Mouse (Mus musculus) forebrain, embryonic 14.5 days (tissue): ENCODE measurements around the gene Fam83e. TPM values are rescaled to one million over a fixed set of nuclear protein-coding genes. Genes with fewer than 3 reads are reported as not detected.

ENCODE experiments used
- ATAC-seq: fragments of 200-750 bp; cut with Nextera tagmentation; 2 replicates; pipeline ENCODE4 v1.8.0; 2017; ENCODE audit warnings: mild to moderate bottlenecking, moderate library complexity
- DNase-seq: peaks from one replicate; pipeline ENCODE4 v3.0.0-alpha.2; 2015; ENCODE audit warnings: low spot score
- H3K27ac ChIP-seq: fragments of 300-500 bp; sonication (generic); 2 replicates; pipeline ENCODE4 v1.5.1; 2014; ENCODE audit warnings: low read depth, mild to moderate bottlenecking, control low read depth, low read length, moderate library complexity
- H3K27me3 ChIP-seq: fragments of 300-500 bp; sonication (generic); replicated peaks from 2 replicates; pipeline ENCODE4 v1.6.1; 2014; ENCODE audit warnings: low read length, control low read depth, mixed read lengths; ENCODE audit not compliant: control insufficient read depth, insufficient read depth
- H3K36me3 ChIP-seq: fragments of 300-500 bp; sonication (generic); 2 replicates; pipeline ENCODE4 v1.6.1; 2014; ENCODE audit warnings: low read length, control low read depth; ENCODE audit not compliant: control insufficient read depth, insufficient read depth
- H3K4me1 ChIP-seq: fragments of 300-500 bp; sonication (generic); 2 replicates; pipeline ENCODE4 v1.6.1; 2014; ENCODE audit warnings: antibody characterized with exemption, low read length, control low read depth; ENCODE audit not compliant: control insufficient read depth, insufficient read depth
- H3K4me2 ChIP-seq: fragments of 300-500 bp; sonication (generic); 2 replicates; pipeline ENCODE4 v1.6.1; 2014; ENCODE audit warnings: mild to moderate bottlenecking, control low read depth, low read length
- H3K4me3 ChIP-seq: fragments of 300-500 bp; sonication (generic); 2 replicates; pipeline ENCODE4 v1.5.1; 2014; ENCODE audit warnings: low read depth, low read length, control low read depth
- H3K9ac ChIP-seq: fragments of 300-500 bp; sonication (generic); 2 replicates; pipeline ENCODE4 v1.6.1; 2014; ENCODE audit warnings: mild to moderate bottlenecking, low read length, control low read depth, moderate library complexity
- H3K9me3 ChIP-seq: fragments of 300-500 bp; sonication (generic); replicated peaks from 2 replicates; pipeline ENCODE4 v1.6.1; 2016; ENCODE audit warnings: low read length, control low read depth, mixed read lengths; ENCODE audit not compliant: control insufficient read depth
- WGBS: fragments of 180-500 bp; shearing (Covaris S2); extraction: QIAGEN DNeasy Blood & Tissue Kit; methylation state at CpG from one replicate; pipeline ENCODE4 v1.1.7; 2014; 5-methylcytosine and 5-hydroxymethylcytosine counted together
- polyA plus RNA-seq: library from polyadenylated mRNA; unstranded; fragments of >200 nt; fragmentation: Nextera tagmentation; extraction: Ambion mirVana; gene quantifications from 2 replicates; pipeline ENCODE4 v1.2.1, GENCODE M21; 2014

Fam83e gene
- polyA plus RNA-seq, 1 experiment from 2014 or later: 0.11 TPM

- peaks cover 10% of the 10 kb centered on the region for H3K36me3 ChIP-seq
- H3K9me3 ChIP-seq: no peaks in the 10 kb centered on the region
- no peak for ATAC-seq
- H3K4me3 ChIP-seq: peak overlapping the region; percentile 52
- peaks cover 46% of the 10 kb centered on the region for H3K4me1 ChIP-seq
- no peak for DNase-seq
- H3K9ac ChIP-seq: peak overlapping the region; percentile 75
- peak overlapping the region; percentile 98 for H3K4me2 ChIP-seq
- 0% methylated on average over 21 of the region's 21 CpGs for WGBS
- peak overlapping the region; percentile 63 for H3K27ac ChIP-seq
- H3K27me3 ChIP-seq: no peaks in the 10 kb centered on the region
These were observed 15.6 kb upstream of the Fam83e start for GRCm38 (mm10) chr7:45705443-45705864.

- Histone ChIP-seq H3K9me3 (no peaks in the 10 kb centered on the region), H3K27ac (no peak overlapping the region; the same call in 1 of the 2 replicates), H3K9ac (peak overlapping the region; percentile 75), H3K36me3 (peaks cover 14% of the 10 kb centered on the region), H3K4me3 (peak overlapping the region; percentile 52), H3K4me2 (peak overlapping the region; percentile 98), H3K27me3 (no peaks in the 10 kb centered on the region), H3K4me1 (peaks cover 46% of the 10 kb centered on the region)
- ATAC-seq (no peak), DNase-seq (no peak)
- WGBS: 0% methylated on average over 7 of the region's 7 CpGs
These were observed 15.1 kb upstream of the Fam83e start for GRCm38 (mm10) chr7:45705873-45706281.

GRCm38 (mm10) chr7:45706721-45707241, 14.2 kb upstream of the Fam83e start:
- peak overlapping the region; percentile 75 for H3K9ac ChIP-seq
- ATAC-seq (peak; percentile 4; the same call in 1 of the 2 replicates), DNase-seq (peak; percentile 82)
- no peaks in the 10 kb centered on the region for H3K27me3 ChIP-seq
- H3K4me2 ChIP-seq: peak overlapping the region; percentile 98
- peaks cover 42% of the 10 kb centered on the region for H3K4me1 ChIP-seq
- H3K4me3 ChIP-seq: peak overlapping the region; percentile 52
- peak overlapping the region; percentile 63; the same call in 1 of the 2 replicates for H3K27ac ChIP-seq
- peaks cover 23% of the 10 kb centered on the region for H3K36me3 ChIP-seq
- H3K9me3 ChIP-seq: no peaks in the 10 kb centered on the region
- 0% methylated on average over 35 of the region's 45 CpGs for WGBS

- DNase-seq (peak; percentile 87), ATAC-seq (peak; percentile 4; the same call in 1 of the 2 replicates)
- H3K4me2 ChIP-seq: peak overlapping the region; percentile 98
- peak overlapping the region; percentile 52 for H3K4me3 ChIP-seq
- under 1% methylated on average over 27 of the region's 27 CpGs for WGBS
- no peaks in the 10 kb centered on the region for H3K9me3 ChIP-seq
- peak overlapping the region; percentile 75; the same call in 1 of the 2 replicates for H3K9ac ChIP-seq
- peaks cover 30% of the 10 kb centered on the region for H3K36me3 ChIP-seq
- no peaks in the 10 kb centered on the region for H3K27me3 ChIP-seq
- H3K4me1 ChIP-seq: peaks cover 42% of the 10 kb centered on the region
- peak overlapping the region; percentile 63; the same call in 1 of the 2 replicates for H3K27ac ChIP-seq
These were observed 13.5 kb upstream of the Fam83e start for GRCm38 (mm10) chr7:45707375-45707967.

GRCm38 (mm10) chr7:45708221-45708761, 12.7 kb upstream of the Fam83e start:
- Histone ChIP-seq H3K27ac (peak overlapping the region; percentile 50), H3K9ac (no peak overlapping the region), H3K4me2 (peak overlapping the region; percentile 98), H3K36me3 (peaks cover 38% of the 10 kb centered on the region), H3K4me3 (no peak overlapping the region), H3K9me3 (no peaks in the 10 kb centered on the region), H3K27me3 (no peaks in the 10 kb centered on the region), H3K4me1 (peaks cover 42% of the 10 kb centered on the region)
- WGBS: 64% methylated on average over 13 of the region's 13 CpGs
- DNase-seq (no peak), ATAC-seq (no peak)

- no peaks in the 10 kb centered on the region for H3K9me3 ChIP-seq
- no peaks in the 10 kb centered on the region for H3K27me3 ChIP-seq
- peaks cover 42% of the 10 kb centered on the region for H3K36me3 ChIP-seq
- DNase-seq: peak; percentile 75
- peak overlapping the region; percentile 5; the same call in 1 of the 2 replicates for H3K9ac ChIP-seq
- peak overlapping the region; percentile 75; the same call in 1 of the 2 replicates for H3K27ac ChIP-seq
- no peak overlapping the region for H3K4me3 ChIP-seq
- H3K4me2 ChIP-seq: no peak overlapping the region; the same call in 1 of the 2 replicates
- ATAC-seq: no peak
- whole genome bisulfite sequencing: 38% methylated on average over 6 of the region's 6 CpGs
- H3K4me1 ChIP-seq: peaks cover 42% of the 10 kb centered on the region
These were observed 12.0 kb upstream of the Fam83e start for GRCm38 (mm10) chr7:45709036-45709435.

GRCm38 (mm10) chr7:45709677-45710355, 11.2 kb upstream of the Fam83e start:
- H3K36me3 ChIP-seq: peaks cover 42% of the 10 kb centered on the region
- H3K4me2 ChIP-seq: peak overlapping the region; percentile 12; the same call in 1 of the 2 replicates
- no peak for ATAC-seq
- no peak overlapping the region for H3K4me3 ChIP-seq
- WGBS: 80% methylated on average over 14 of the region's 14 CpGs
- no peaks in the 10 kb centered on the region for H3K27me3 ChIP-seq
- peaks cover 47% of the 10 kb centered on the region for H3K4me1 ChIP-seq
- 0 out of 2 replicates have a peak overlapping the region, but pooled peaks have one; percentile 5 for H3K9ac ChIP-seq
- peak overlapping the region; percentile 75 for H3K27ac ChIP-seq
- DNase-seq: no peak
- H3K9me3 ChIP-seq: no peaks in the 10 kb centered on the region

GRCm38 (mm10) chr7:45710477-45711191, 10.4 kb upstream of the Fam83e start:
- Histone ChIP-seq H3K4me1 (peaks cover 43% of the 10 kb centered on the region), H3K27me3 (no peaks in the 10 kb centered on the region), H3K27ac (0 out of 2 replicates have a peak overlapping the region, but pooled peaks have one; percentile 75), H3K36me3 (peaks cover 42% of the 10 kb centered on the region), H3K4me2 (no peak overlapping the region), H3K4me3 (no peak overlapping the region), H3K9me3 (no peaks in the 10 kb centered on the region), H3K9ac (no peak overlapping the region)
- WGBS: 95% methylated on average over 20 of the region's 20 CpGs
- no peak for DNase-seq
- ATAC-seq: no peak
